Mouse (Mus musculus): ENCODE measurements around the gene Hrh1. TPM values are rescaled to one million over a fixed set of nuclear protein-coding genes. Genes with fewer than 3 reads are reported as not detected.

Gene Hrh1
- polyA plus RNA-seq, 1 experiment from 2014 or later, result 0.46 TPM

- no peaks in the 10 kb centered on the region for H3K27me3 ChIP-seq (replicated peaks; ENCODE audit: control insufficient read depth, insufficient read depth, low read length)
- no peak overlapping the region for H3K27ac ChIP-seq (ENCODE audit: low read depth, low read length)
- no peak overlapping the region for H3K9ac ChIP-seq (ENCODE audit: low read depth, low read length)
- H3K9me3 ChIP-seq (ENCODE audit: control insufficient read depth), result no peaks in the 10 kb centered on the region
- no peak overlapping the region for H3K4me2 ChIP-seq (replicated peaks; ENCODE audit: low read depth)
- H3K36me3 ChIP-seq (ENCODE audit: control insufficient read depth, insufficient read depth), result no peaks in the 10 kb centered on the region
- 51% methylated on average over 12 of the region's 12 CpGs for WGBS
- ATAC-seq, result no peak
- 0 out of 2 replicates have a peak, but pooled peaks cover 5% of the 10 kb centered on the region for H3K4me1 ChIP-seq (replicated peaks; ENCODE audit: control insufficient read depth, insufficient read depth, low read length)
- TF ChIP-seq CTCF (IDR thresholded peaks at IDR 0.05; ENCODE audit: low read depth), result no peak
- no peak overlapping the region for H3K4me3 ChIP-seq (ENCODE audit: low read depth, low read length)
These were observed 58.7 kb downstream of the Hrh1 start for GRCm38 (mm10) chr6:114456255-114457042.

GRCm38 (mm10) chr6:114457299-114457698 is 59.6 kb downstream of the Hrh1 start:
- Histone ChIP-seq H3K27ac (ENCODE audit: low read depth, low read length) (no peak overlapping the region), H3K36me3 (ENCODE audit: control insufficient read depth, insufficient read depth) (no peaks in the 10 kb centered on the region), H3K4me1 (replicated peaks; ENCODE audit: control insufficient read depth, insufficient read depth, low read length) (0 out of 2 replicates have a peak, but pooled peaks cover 5% of the 10 kb centered on the region), H3K27me3 (replicated peaks; ENCODE audit: control insufficient read depth, insufficient read depth, low read length) (no peaks in the 10 kb centered on the region), H3K4me3 (ENCODE audit: low read depth, low read length) (no peak overlapping the region), H3K4me2 (replicated peaks; ENCODE audit: low read depth) (no peak overlapping the region), H3K9ac (ENCODE audit: low read depth, low read length) (no peak overlapping the region), H3K9me3 (ENCODE audit: control insufficient read depth) (no peaks in the 10 kb centered on the region)
- WGBS, result 88% methylated on average over 3 of the region's 3 CpGs
- no peak for TF ChIP-seq CTCF (IDR thresholded peaks at IDR 0.05; ENCODE audit: low read depth)
- ATAC-seq, result no peak

- Histone ChIP-seq H3K9ac (ENCODE audit: low read depth, low read length) (no peak overlapping the region), H3K4me2 (replicated peaks; ENCODE audit: low read depth) (no peak overlapping the region), H3K9me3 (ENCODE audit: control insufficient read depth) (no peaks in the 10 kb centered on the region), H3K36me3 (ENCODE audit: control insufficient read depth, insufficient read depth) (no peaks in the 10 kb centered on the region), H3K4me3 (ENCODE audit: low read depth, low read length) (no peak overlapping the region), H3K4me1 (replicated peaks; ENCODE audit: control insufficient read depth, insufficient read depth, low read length) (0 out of 2 replicates have a peak, but pooled peaks cover 5% of the 10 kb centered on the region), H3K27ac (ENCODE audit: low read depth, low read length) (no peak overlapping the region), H3K27me3 (replicated peaks; ENCODE audit: control insufficient read depth, insufficient read depth, low read length) (no peaks in the 10 kb centered on the region)
- WGBS, result 74% methylated on average over 5 of the region's 5 CpGs
- ATAC-seq, result peak; percentile 80
- TF ChIP-seq CTCF (IDR thresholded peaks at IDR 0.05; ENCODE audit: low read depth), result no peak
These were observed 60.5 kb downstream of the Hrh1 start for GRCm38 (mm10) chr6:114458191-114458590.

- 89% methylated on average over 2 of the region's 2 CpGs for WGBS
- Histone ChIP-seq H3K4me1 (replicated peaks; ENCODE audit: control insufficient read depth, insufficient read depth, low read length) (0 out of 2 replicates have a peak, but pooled peaks cover 5% of the 10 kb centered on the region), H3K27ac (ENCODE audit: low read depth, low read length) (no peak overlapping the region), H3K9ac (ENCODE audit: low read depth, low read length) (no peak overlapping the region), H3K36me3 (ENCODE audit: control insufficient read depth, insufficient read depth) (no peaks in the 10 kb centered on the region), H3K4me2 (replicated peaks; ENCODE audit: low read depth) (no peak overlapping the region), H3K9me3 (ENCODE audit: control insufficient read depth) (no peaks in the 10 kb centered on the region), H3K4me3 (ENCODE audit: low read depth, low read length) (no peak overlapping the region), H3K27me3 (replicated peaks; ENCODE audit: control insufficient read depth, insufficient read depth, low read length) (no peaks in the 10 kb centered on the region)
- ATAC-seq, result no peak
- no peak for TF ChIP-seq CTCF (IDR thresholded peaks at IDR 0.05; ENCODE audit: low read depth)
These were observed 62.2 kb downstream of the Hrh1 start for GRCm38 (mm10) chr6:114459969-114460368.

- Histone ChIP-seq H3K9me3 (ENCODE audit: control insufficient read depth) (no peaks in the 10 kb centered on the region), H3K9ac (ENCODE audit: low read depth, low read length) (no peak overlapping the region), H3K4me2 (replicated peaks; ENCODE audit: low read depth) (no peak overlapping the region), H3K4me3 (ENCODE audit: low read depth, low read length) (no peak overlapping the region), H3K4me1 (replicated peaks; ENCODE audit: control insufficient read depth, insufficient read depth, low read length) (0 out of 2 replicates have a peak, but pooled peaks cover 5% of the 10 kb centered on the region), H3K36me3 (ENCODE audit: control insufficient read depth, insufficient read depth) (no peaks in the 10 kb centered on the region), H3K27ac (ENCODE audit: low read depth, low read length) (no peak overlapping the region), H3K27me3 (replicated peaks; ENCODE audit: control insufficient read depth, insufficient read depth, low read length) (no peaks in the 10 kb centered on the region)
- ATAC-seq, result no peak
- TF ChIP-seq CTCF (IDR thresholded peaks at IDR 0.05; ENCODE audit: low read depth), result peak; percentile 66
These were observed 63.8 kb downstream of the Hrh1 start for GRCm38 (mm10) chr6:114461536-114461935.

- Histone ChIP-seq H3K4me2 (replicated peaks; ENCODE audit: low read depth) (no peak overlapping the region), H3K4me3 (ENCODE audit: low read depth, low read length) (no peak overlapping the region), H3K4me1 (replicated peaks; ENCODE audit: control insufficient read depth, insufficient read depth, low read length) (0 out of 2 replicates have a peak, but pooled peaks cover 5% of the 10 kb centered on the region), H3K9ac (ENCODE audit: low read depth, low read length) (no peak overlapping the region), H3K9me3 (ENCODE audit: control insufficient read depth) (no peaks in the 10 kb centered on the region), H3K27ac (ENCODE audit: low read depth, low read length) (no peak overlapping the region), H3K36me3 (ENCODE audit: control insufficient read depth, insufficient read depth) (no peaks in the 10 kb centered on the region), H3K27me3 (replicated peaks; ENCODE audit: control insufficient read depth, insufficient read depth, low read length) (no peaks in the 10 kb centered on the region)
- peak; percentile 68 for TF ChIP-seq CTCF (IDR thresholded peaks at IDR 0.05; ENCODE audit: low read depth)
- 29% methylated on average over 4 of the region's 4 CpGs for WGBS
- ATAC-seq, result no peak
These were observed 65.0 kb downstream of the Hrh1 start for GRCm38 (mm10) chr6:114462747-114463146.

Data from intestine, postnatal 0 days (tissue).